10 mouse cellular contexts compared by ENCODE assay signal in the genomic region with DNA sequence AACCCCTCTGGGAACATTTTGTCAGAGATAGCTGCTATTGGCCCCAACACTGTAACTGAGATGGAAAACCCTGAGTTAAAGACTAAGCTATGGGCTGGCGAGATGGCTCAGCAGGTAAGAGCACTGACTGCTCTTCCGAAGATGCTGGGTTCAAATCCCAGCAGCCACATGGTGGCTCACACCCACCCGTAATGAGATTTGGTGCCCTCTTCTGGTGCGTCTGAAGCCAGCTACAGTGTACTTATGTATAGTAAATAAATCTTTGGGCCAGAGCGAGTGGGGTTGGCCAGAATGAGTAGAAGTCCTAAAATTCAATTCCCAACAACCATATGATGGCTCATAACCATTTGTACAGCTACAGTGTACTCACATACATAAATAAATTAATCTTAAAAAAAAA. TPM values are rescaled to one million over a fixed set of nuclear protein-coding genes. Genes with fewer than 3 reads are reported as not detected.
DNase-seq lines count a peak whose midpoint lies in the region; TF ChIP-seq lines count a peak whose summit lies in the region.
"Had no signal": no experiment of that assay in that cellular context is flagged by ENCODE, and none has a peak within 500 bp of the region (broad histone marks: within the 10 kb centered on the region; RNA-seq: fewer than 3 reads in every experiment).

No protein-coding gene starts in this region.

- no peaks in the 10 kb centered on the region for H3K27me3 ChIP-seq in cerebellum, adult 2 months (ENCODE audit: control insufficient read depth, insufficient read depth, low read length)
- H3K27me3 ChIP-seq: megakaryocyte, embryonic 14.5 days had no signal

- H3K4me3 ChIP-seq in cerebellum, adult 2 months (replicated peaks; ENCODE audit: insufficient read depth, low read depth, low read length) = no peak overlapping the region
- H3K4me3 ChIP-seq in left cerebral cortex, adult 2 months = no peak overlapping the region
- H3K4me3 ChIP-seq: megakaryocyte, embryonic 14.5 days had no signal

- TF ChIP-seq CTCF in cerebellum, adult 2 months (IDR thresholded peaks at IDR 0.05; ENCODE audit: borderline replicate concordance, insufficient read depth, low read depth, low read length) = 0 out of 2 replicates have a peak, but pooled peaks have one; percentile 5
- peak; percentile 42 for TF ChIP-seq CTCF in left cerebral cortex, adult 2 months (IDR thresholded peaks at IDR 0.05)

- H3K4me1 ChIP-seq in cerebellum, adult 2 months (ENCODE audit: control insufficient read depth, insufficient read depth, low read length) = no peaks in the 10 kb centered on the region

- H3K27ac ChIP-seq in cerebellum, adult 2 months (ENCODE audit: insufficient read depth, low read length) = no peak overlapping the region
- H3K27ac ChIP-seq in left cerebral cortex, adult 2 months = no peak overlapping the region

- TF ChIP-seq POLR2A in cerebellum, adult 2 months (IDR thresholded peaks at IDR 0.05; ENCODE audit: borderline replicate concordance, insufficient read depth, low read length) = no peak

- intact Hi-C loops in left cerebral cortex, adult 2 months (cut with DNase I) = no loop called here
- intact Hi-C loops in left cerebral cortex, postnatal 36 days (cut with DNase I) = no loop called here

- 65% methylated on average over 5 of the region's 5 CpGs for WGBS in cerebellum, adult 2 months

- no peak for DNase-seq in cerebellum, adult 2 months
- DNase-seq in cerebellum, postnatal 4 days (ENCODE audit: low spot score in 2 of 2) = no peak
- no peak for DNase-seq in left cerebral cortex, adult 2 months (ENCODE audit: extremely low spot score in 1 of 2, low spot score in 2 of 2)
- no peak for DNase-seq in left cerebral cortex, postnatal 36 days (ENCODE audit: low spot score in 2 of 2)
- DNase-seq in ZHBTc4 (ENCODE audit: low read depth, low spot score) = peak; percentile 56
- DNase-seq in thymus, postnatal 0 days (ENCODE audit: low spot score) = peak; percentile 51
- DNase-seq in cerebellum, adult 8-10 months = no peak
- DNase-seq in layer of hippocampus, adult 18-20 months (ENCODE audit: low spot score in 2 of 2) = no peak
- DNase-seq: heart, adult 18-20 months had no signal

RNA-seq across cellular contexts. Expression of a gene that starts 5.1 kb away (rescaled TPM):
- polyA plus RNA-seq in cerebellum, adult 2 months (2012; rRNA removed) = 13.6 and 14.9 TPM in 2 replicates
- 10 to 100 TPM; 18.1 to 18.8 TPM for total RNA-seq in left cerebral cortex, adult 2 months (2021)
- 10 to 100 TPM; 17.5 to 18.1 TPM for total RNA-seq in left cerebral cortex, postnatal 36 days (2021)
- 21.3 and 22.4 TPM in 2 replicates for polyA plus RNA-seq in thymus, postnatal 0 days (2015; fragmentation: Nextera tagmentation; extraction: Ambion mirVana)
- 10 to 100 TPM; 19.4 to 19.5 TPM for total RNA-seq in layer of hippocampus, adult 18-20 months (2021)

RNA-seq across cellular contexts. Expression of a gene that starts 5.2 kb away (rescaled TPM):
- polyA plus RNA-seq in cerebellum, adult 2 months (2012; rRNA removed) = 43.7 and 47.1 TPM in 2 replicates
- 10 to 100 TPM; 29.3 to 33.3 TPM for total RNA-seq in left cerebral cortex, adult 2 months (2021)
- 10 to 100 TPM; 24.7 to 30.7 TPM for total RNA-seq in left cerebral cortex, postnatal 36 days (2021)
- polyA plus RNA-seq in thymus, postnatal 0 days (2015; fragmentation: Nextera tagmentation; extraction: Ambion mirVana) = 46.9 and 50.1 TPM in 2 replicates
- 10 to 100 TPM; 33.4 to 36.9 TPM for total RNA-seq in layer of hippocampus, adult 18-20 months (2021)

RNA-seq across cellular contexts. Expression of a gene that starts 5.2 kb away (rescaled TPM):
- polyA plus RNA-seq in cerebellum, adult 2 months (2012; rRNA removed) = 1.7 and 2.1 TPM in 2 replicates
- total RNA-seq in left cerebral cortex, adult 2 months (2021) = 1 to 10 TPM; 7.1 TPM
- 1 to 10 TPM; 4.5 to 7.8 TPM for total RNA-seq in left cerebral cortex, postnatal 36 days (2021)
- polyA plus RNA-seq in thymus, postnatal 0 days (2015; fragmentation: Nextera tagmentation; extraction: Ambion mirVana) = 1.8 TPM in 2 replicates
- 1 to 10 TPM; 4.2 to 5.8 TPM for total RNA-seq in layer of hippocampus, adult 18-20 months (2021)

RNA-seq across cellular contexts. Expression of a gene that starts 24.3 kb away (rescaled TPM):
- polyA plus RNA-seq in cerebellum, adult 2 months (2012; rRNA removed) = 11.1 and 11.2 TPM in 2 replicates
- total RNA-seq in left cerebral cortex, adult 2 months (2021) = 10 to 100 TPM in 1 of 2 experiments, 1 to 10 TPM in 1; 9.6 to 13.1 TPM
- total RNA-seq in left cerebral cortex, postnatal 36 days (2021) = 10 to 100 TPM; 10.6 to 13.5 TPM
- 3.9 and 4.6 TPM in 2 replicates for polyA plus RNA-seq in thymus, postnatal 0 days (2015; fragmentation: Nextera tagmentation; extraction: Ambion mirVana)
- total RNA-seq in layer of hippocampus, adult 18-20 months (2021) = 10 to 100 TPM in 1 of 2 experiments, 1 to 10 TPM in 1; 9.7 to 10.8 TPM

Comparison
In these comparisons a context has a peak if more than half of its experiments do, and no peak if none do; other contexts are left out.
1. DNase-seq: peak in ZHBTc4 (single experiment) and thymus, postnatal 0 days (single experiment); none in cerebellum, adult 2 months (0 of 2), cerebellum, postnatal 4 days (0 of 2), left cerebral cortex, adult 2 months (0 of 2), left cerebral cortex, postnatal 36 days (0 of 2), cerebellum, adult 8-10 months (single experiment) and layer of hippocampus, adult 18-20 months (0 of 2).